Mouse (Mus musculus) thymus, adult 2 months (tissue): Measurements from ENCODE around the gene 4930447C04Rik. TPM values are rescaled to one million over a fixed set of nuclear protein-coding genes. Genes with fewer than 3 reads are reported as not detected.

Experiments
- DNase-seq: peaks from one replicate; pipeline ENCODE4 v3.0.0; 2021
- H3K27ac ChIP-seq: fragments of 200-500 bp; 2 replicates; pipeline ENCODE4 v1.5.1; 2012; ENCODE audit warnings: low read length, control low read depth; ENCODE audit not compliant: control insufficient read depth, insufficient read depth
- H3K27me3 ChIP-seq: fragments of 200-500 bp; 2 replicates; pipeline ENCODE4 v1.6.1; 2012; ENCODE audit warnings: mild to moderate bottlenecking, low read length, moderate library complexity, mixed read lengths; ENCODE audit not compliant: control insufficient read depth, insufficient read depth
- H3K36me3 ChIP-seq: fragments of 200-500 bp; 2 replicates; pipeline ENCODE4 v1.6.1; 2012; ENCODE audit warnings: mild to moderate bottlenecking, low read length, moderate library complexity; ENCODE audit not compliant: control insufficient read depth, insufficient read depth
- H3K4me1 ChIP-seq: fragments of 200-500 bp; replicated peaks from 2 replicates; pipeline ENCODE4 v1.6.1; 2012; ENCODE audit warnings: low read length; ENCODE audit not compliant: control insufficient read depth, insufficient read depth
- H3K4me3 ChIP-seq: fragments of 200-500 bp; 2 replicates; pipeline ENCODE4 v1.5.1; 2012; ENCODE audit warnings: mild to moderate bottlenecking, low read length, control low read depth, moderate library complexity; ENCODE audit not compliant: control insufficient read depth, insufficient read depth
- CTCF ChIP-seq: fragments of 200-500 bp; IDR thresholded peaks from 2 replicates; pipeline ENCODE4 v1.5.1; 2012; ENCODE audit warnings: mild to moderate bottlenecking, control low read depth, low read length, moderate library complexity, borderline replicate concordance; ENCODE audit not compliant: control insufficient read depth, poor library complexity, insufficient read depth; ENCODE audit errors: extremely low read depth
- POLR2A ChIP-seq: fragments of 200-500 bp; IDR thresholded peaks from 2 replicates; pipeline ENCODE4 v1.6.1; 2012; ENCODE audit warnings: mild to moderate bottlenecking, low read length, control low read depth, moderate library complexity; ENCODE audit not compliant: control insufficient read depth, poor library complexity, insufficient read depth; ENCODE audit errors: extremely low read depth
- WGBS: fragments of 180-500 bp; shearing (Covaris S2); methylation state at CpG from one replicate; pipeline ENCODE4 v1.1.7; 2018; 5-methylcytosine and 5-hydroxymethylcytosine counted together
- polyA plus RNA-seq: library from polyadenylated mRNA; depleted of rRNA; stranded (reverse); fragments of >200 nt; gene quantifications from 2 replicates; pipeline ENCODE4 v1.2.3, GENCODE M21; 2012

Gene 4930447C04Rik
- polyA plus RNA-seq, 1 experiment = not detected

- TF ChIP-seq POLR2A = no peak
- no peak for TF ChIP-seq CTCF
- DNase-seq = no peak
- 30% methylated on average over 13 of the region's 13 CpGs for WGBS
- no peak overlapping the region for H3K4me3 ChIP-seq
- no peaks in the 10 kb centered on the region for H3K36me3 ChIP-seq
- H3K27ac ChIP-seq = no peak overlapping the region
- H3K27me3 ChIP-seq = peaks cover 5% of the 10 kb centered on the region; the same call in 1 of the 2 replicates
- no peaks in the 10 kb centered on the region for H3K4me1 ChIP-seq
These were observed 87.0 kb downstream of the 4930447C04Rik start for GRCm38 (mm10) chr12:72853406-72854076.

DNA sequence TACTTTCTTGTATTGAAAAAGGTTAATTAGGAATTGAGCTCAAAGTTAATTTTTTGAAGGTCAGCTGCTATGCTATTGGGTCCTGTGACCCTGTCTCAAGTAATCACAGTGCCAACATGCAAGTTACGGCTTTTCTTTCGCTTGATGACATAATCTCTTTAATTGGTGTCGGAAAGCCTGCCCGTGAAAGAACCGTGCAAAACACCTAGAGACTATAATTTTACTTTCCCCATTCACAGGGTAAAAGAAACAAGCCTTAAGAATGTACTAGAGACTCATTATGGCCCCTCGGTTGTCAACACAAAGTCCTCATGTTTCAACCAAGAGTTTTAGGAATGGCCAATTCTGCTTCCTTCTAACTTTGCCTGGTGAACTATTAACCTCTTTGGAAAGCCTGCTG is 88.3 kb downstream of the 4930447C04Rik start:
- H3K27me3 ChIP-seq = peaks cover 5% of the 10 kb centered on the region; the same call in 1 of the 2 replicates
- DNase-seq = no peak
- H3K4me1 ChIP-seq = peaks cover 2% of the 10 kb centered on the region
- 94% methylated on average over 6 of the region's 6 CpGs for WGBS
- no peak overlapping the region for H3K27ac ChIP-seq
- no peak for TF ChIP-seq CTCF
- TF ChIP-seq POLR2A = no peak
- no peaks in the 10 kb centered on the region for H3K36me3 ChIP-seq
- no peak overlapping the region for H3K4me3 ChIP-seq

GRCm38 (mm10) chr12:72850146-72850545 is 90.4 kb downstream of the 4930447C04Rik start:
- DNase-seq = no peak
- WGBS = 88% methylated on average over 9 of the region's 9 CpGs
- Histone ChIP-seq H3K4me3 (no peak overlapping the region), H3K27ac (no peak overlapping the region), H3K27me3 (peaks cover 1% of the 10 kb centered on the region; the same call in 1 of the 2 replicates), H3K36me3 (no peaks in the 10 kb centered on the region), H3K4me1 (peaks cover 2% of the 10 kb centered on the region)
- TF ChIP-seq CTCF (no peak), POLR2A (no peak)

DNA sequence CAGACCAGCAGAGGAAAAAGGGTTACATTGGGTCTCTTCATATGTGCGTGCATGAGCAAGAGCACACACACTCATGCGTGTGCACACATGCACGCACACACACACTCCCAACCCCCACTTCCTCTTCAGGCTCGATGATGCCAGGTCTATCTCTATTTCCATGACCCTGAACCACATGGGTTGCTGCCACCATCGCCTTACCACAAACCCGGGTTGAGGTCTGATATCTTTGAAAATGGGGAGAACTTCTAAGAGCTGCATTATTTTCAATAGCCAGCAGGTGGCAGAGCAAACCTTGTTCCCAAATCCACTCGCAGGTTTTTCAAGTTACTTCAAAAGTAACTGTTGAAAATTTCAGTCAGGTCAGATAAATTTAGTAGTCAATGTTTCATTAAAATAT is 92.8 kb downstream of the 4930447C04Rik start:
- Histone ChIP-seq H3K27ac (no peak overlapping the region), H3K4me1 (peaks cover 8% of the 10 kb centered on the region), H3K27me3 (no peaks in the 10 kb centered on the region; the same call in 1 of the 2 replicates), H3K36me3 (no peaks in the 10 kb centered on the region), H3K4me3 (no peak overlapping the region)
- TF ChIP-seq CTCF (peak; percentile 41; the same call in 1 of the 2 replicates), POLR2A (no peak)
- 15% methylated on average over 7 of the region's 7 CpGs for WGBS
- peak; percentile 51 for DNase-seq

- Histone ChIP-seq H3K36me3 (no peaks in the 10 kb centered on the region), H3K27me3 (no peaks in the 10 kb centered on the region; the same call in 1 of the 2 replicates), H3K4me3 (no peak overlapping the region), H3K4me1 (peaks cover 8% of the 10 kb centered on the region), H3K27ac (no peak overlapping the region)
- no peak for DNase-seq
- 90% methylated on average over 10 of the region's 10 CpGs for WGBS
- TF ChIP-seq CTCF = no peak
These were observed 94.6 kb downstream of the 4930447C04Rik start for GRCm38 (mm10) chr12:72845946-72846345.

DNA sequence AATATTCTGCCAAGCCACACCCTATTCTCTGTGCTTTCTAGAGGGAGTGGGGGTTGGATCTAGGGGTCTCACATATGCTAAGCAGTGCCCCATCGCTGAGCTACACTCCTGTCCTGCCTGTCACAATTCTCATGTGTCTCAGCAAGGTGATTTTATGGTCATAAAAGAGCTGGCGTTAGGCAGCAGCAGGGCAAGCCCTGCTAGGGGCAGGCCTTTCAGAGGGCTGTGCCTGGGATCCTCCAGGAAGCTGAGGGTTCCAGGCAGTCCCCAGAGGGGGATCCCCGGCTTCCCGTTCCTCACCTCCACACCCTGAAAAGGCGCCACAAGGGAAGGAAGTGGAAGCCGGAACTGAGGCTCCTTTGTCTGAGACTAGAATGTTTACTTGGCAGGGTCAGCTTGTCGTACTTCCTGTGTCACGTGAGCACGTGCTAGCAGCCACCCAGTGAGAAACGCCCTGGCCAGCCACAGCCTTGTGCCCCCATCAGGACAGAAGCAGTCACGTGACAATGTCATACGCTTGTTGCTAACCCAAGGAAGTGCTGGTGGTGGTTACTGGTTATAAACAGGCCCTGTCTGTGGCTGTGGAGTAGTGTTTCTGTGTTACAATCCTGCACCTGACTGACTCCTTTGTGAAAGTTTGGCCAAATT is 96.5 kb downstream of the 4930447C04Rik start:
- Histone ChIP-seq H3K27ac (peak overlapping the region; percentile 72), H3K27me3 (no peaks in the 10 kb centered on the region; the same call in 1 of the 2 replicates), H3K4me1 (peaks cover 8% of the 10 kb centered on the region), H3K36me3 (no peaks in the 10 kb centered on the region), H3K4me3 (peak overlapping the region; percentile 44)
- WGBS = 3% methylated on average over 12 of the region's 12 CpGs
- TF ChIP-seq CTCF = peak; percentile 49; the same call in 1 of the 2 replicates
- TF ChIP-seq POLR2A = peak; percentile 51; the same call in 1 of the 2 replicates
- DNase-seq = peak; percentile 81
